Mouse (Mus musculus): ENCODE data around the gene Lamtor1. TPM values are rescaled to one million over a fixed set of nuclear protein-coding genes. Genes with fewer than 3 reads are reported as not detected.

The Lamtor1 gene
- 100 to 1,000 TPM; 104 to 108 TPM for total RNA-seq (2021)
- long read RNA-seq, experiment 1, transcript Lamtor1-201 (5 exons, 1,119 nt), result major isoform, 97 of 170 reads
- long read RNA-seq, experiment 1, partial matches to known transcripts, result 65 of 170 reads
- long read RNA-seq, experiment 1, other reads (novel, unspliced or antisense), result 4 of 170 reads
- long read RNA-seq, experiment 2, transcript Lamtor1-201 (5 exons, 1,119 nt), result major isoform, 66 of 112 reads
- long read RNA-seq, experiment 2, partial matches to known transcripts, result 40 of 112 reads
- long read RNA-seq, experiment 2, other reads (novel, unspliced or antisense), result 2 of 112 reads

DNA sequence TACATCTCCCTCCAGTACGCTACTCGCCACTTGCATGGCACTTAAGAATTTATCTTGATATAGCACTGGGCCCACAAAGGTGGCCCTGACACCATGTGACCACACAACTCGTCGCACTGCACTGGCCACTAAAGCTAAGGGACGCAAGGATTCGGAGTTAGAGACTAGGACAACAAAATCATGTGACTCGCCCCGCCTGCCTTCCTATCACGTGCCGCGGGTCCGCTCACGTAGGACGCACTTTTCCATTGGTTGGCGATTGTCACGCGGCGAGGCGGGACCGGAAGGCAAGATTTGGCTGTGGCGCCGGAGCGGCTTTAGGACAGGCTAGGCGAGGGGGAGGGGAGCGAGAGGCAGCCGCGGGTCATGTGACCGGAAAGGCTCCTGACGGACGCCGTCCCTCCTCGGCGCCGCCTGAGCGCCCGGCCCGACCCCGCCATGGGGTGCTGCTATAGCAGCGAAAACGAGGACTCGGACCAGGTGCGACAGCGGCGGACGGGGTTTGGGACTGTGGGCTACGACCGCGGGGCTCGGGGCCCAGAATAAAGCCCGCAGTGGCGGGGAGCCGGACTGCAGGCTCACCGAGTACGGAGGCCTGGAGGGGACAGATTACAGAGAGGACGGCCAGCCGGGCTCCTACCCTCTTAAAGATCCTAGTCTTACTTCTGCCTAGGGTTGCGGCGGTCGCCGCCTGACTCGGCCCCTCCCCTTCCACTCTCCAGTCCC is at the start of gene Lamtor1:
Lamtor1 (plus strand) TSS at position 344 of the 726 bp plus-strand sequence.
- peak; percentile 100 for DNase-seq (ENCODE audit: low spot score)

- no peak for DNase-seq (ENCODE audit: low spot score)
These were observed 48.6 kb upstream of the Lamtor1 start, which contains the start of gene Folr2 for GRCm38 (mm10) chr7:101857094-101857493. Gene Folr2 (minus strand): TSS chr7:101857194.

- DNase-seq (ENCODE audit: low spot score), result no peak
These were observed 47.3 kb upstream of the Lamtor1 start for GRCm38 (mm10) chr7:101858362-101858761.

DNA sequence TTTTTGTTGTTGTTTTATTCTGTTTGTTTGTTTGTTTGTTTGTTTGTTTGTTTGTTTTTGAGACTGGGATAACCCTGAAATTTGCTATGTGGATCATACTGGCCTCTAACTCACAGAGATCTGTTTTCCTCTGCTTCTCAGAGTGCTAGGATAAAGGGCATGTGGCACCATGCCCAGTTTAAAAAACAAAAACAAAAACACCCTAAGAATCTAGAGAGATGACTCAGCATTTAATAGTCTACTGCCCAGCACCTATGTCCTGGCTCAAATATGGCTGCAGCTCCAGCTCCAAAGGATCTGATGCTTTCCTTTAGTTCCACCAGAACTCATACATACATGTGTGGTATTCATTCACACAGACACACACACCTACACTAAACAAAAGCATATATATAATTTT is 44.7 kb upstream of the Lamtor1 start:
- DNase-seq (ENCODE audit: low spot score), result no peak

- no peak for DNase-seq (ENCODE audit: low spot score)
These were observed 43.4 kb upstream of the Lamtor1 start for GRCm38 (mm10) chr7:101862291-101862690.

GRCm38 (mm10) chr7:101863415-101863814 is 42.3 kb upstream of the Lamtor1 start, which contains the start of gene Anapc15:
Gene Anapc15 (plus strand): TSS chr7:101863715.
- DNase-seq (ENCODE audit: low spot score), result no peak

DNA sequence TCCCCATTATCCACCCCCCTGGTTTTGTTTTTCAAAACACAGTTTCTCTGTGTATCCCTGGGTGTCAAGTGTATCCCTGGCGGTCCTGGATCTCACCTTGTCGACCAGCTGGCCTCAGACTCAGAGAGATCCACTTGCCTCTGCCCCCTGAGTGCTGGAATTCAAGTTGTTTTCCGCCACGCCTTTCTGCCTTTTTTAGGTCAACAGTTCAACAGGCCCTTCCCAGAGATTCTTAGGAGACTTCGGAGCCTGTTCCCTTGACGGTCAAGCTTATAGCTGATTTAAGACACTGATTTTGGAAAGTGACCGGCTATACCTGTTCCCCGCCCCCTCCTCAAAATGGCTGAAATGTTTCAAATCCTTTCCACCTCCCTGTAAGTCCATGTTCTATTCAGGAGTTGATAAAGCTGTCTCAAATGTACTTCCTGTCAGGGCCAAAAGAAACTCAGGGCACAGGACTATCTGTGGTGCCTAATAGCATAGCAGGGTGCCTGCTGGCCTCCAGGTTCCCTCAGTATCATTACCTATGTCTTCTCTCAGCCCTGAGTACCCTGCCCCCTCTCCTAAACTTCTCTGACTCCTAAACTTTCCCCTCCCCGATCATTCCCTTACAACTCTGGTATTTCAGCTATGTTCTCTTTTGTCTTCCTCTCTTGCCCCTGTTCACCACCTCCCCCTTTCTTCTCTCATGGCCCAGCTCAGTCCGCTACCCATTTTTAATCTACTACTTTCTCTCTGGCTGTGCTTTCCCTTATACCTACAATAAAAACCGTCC is 39.0 kb upstream of the Lamtor1 start:
- DNase-seq (ENCODE audit: low spot score), result no peak

GRCm38 (mm10) chr7:101867482-101867881 is 38.2 kb upstream of the Lamtor1 start:
- no peak for DNase-seq (ENCODE audit: low spot score)

GRCm38 (mm10) chr7:101868241-101869162 is 37.2 kb upstream of the Lamtor1 start:
- DNase-seq (ENCODE audit: low spot score), result no peak

GRCm38 (mm10) chr7:101869163-101869500 is 36.6 kb upstream of the Lamtor1 start:
- DNase-seq (ENCODE audit: low spot score), result no peak

DNA sequence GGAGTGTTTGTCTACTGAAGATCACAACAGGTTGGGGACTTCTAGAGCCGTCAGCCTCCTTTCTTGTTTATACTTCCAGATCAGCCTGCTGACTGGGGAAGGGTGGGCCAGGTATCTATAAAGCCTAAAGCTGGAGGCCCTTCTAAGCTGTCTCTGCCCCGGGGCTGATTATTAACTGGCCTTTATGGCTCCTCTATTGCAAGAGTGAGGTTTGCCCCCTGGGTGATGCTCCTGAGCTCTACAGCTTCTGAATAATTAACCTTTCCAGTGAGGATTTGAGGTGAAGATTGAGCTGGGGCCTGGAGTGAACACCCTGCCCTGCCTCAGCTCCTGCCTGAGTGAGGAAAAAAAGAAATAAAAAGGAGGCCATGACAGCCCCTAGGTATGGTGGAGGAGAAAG is 35.1 kb upstream of the Lamtor1 start, which contains the start of gene Folr1:
Folr1 (minus strand) TSS at position 160 of the 400 bp plus-strand sequence.
- DNase-seq (ENCODE audit: low spot score), result no peak

DNA sequence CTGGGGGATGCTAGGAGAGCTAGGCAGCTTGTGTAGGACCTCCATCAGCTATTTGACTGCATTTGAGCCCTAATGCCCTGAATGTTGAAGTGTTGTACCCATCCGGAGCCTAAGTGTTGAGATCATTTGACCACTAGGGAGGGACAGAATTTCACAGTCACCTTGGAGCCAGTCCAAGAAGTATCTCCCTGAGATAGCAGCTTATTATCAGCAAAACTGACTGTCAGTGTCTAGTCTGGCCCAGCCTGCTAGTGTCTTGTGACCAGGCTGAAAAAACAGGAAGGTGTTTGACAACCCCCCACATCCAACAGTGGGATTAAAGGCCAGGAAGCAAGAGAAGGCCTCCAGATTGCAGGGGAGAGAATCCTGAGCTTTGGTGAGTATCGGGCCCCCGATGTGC is 34.4 kb upstream of the Lamtor1 start:
- DNase-seq (ENCODE audit: low spot score), result no peak

DNA sequence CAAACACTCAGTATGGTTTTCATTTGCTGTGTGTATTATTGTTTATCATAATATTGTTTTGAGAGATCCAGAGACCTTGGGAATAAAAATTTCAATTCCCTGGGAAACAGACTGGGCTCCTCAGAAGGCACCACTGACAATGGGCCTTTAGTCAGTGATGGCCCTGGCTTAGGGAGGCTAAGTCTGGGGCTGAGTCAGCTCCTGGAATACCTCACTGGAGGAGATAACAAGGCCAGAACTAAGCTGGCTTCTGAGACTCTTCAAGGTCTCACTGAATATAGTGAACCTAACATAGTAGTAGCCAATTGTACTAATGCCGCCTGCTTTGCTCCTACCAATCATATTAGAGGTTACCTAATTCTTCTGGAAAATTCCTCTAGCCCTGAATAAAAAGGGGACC is 29.7 kb upstream of the Lamtor1 start:
- DNase-seq (ENCODE audit: low spot score), result no peak

DNA sequence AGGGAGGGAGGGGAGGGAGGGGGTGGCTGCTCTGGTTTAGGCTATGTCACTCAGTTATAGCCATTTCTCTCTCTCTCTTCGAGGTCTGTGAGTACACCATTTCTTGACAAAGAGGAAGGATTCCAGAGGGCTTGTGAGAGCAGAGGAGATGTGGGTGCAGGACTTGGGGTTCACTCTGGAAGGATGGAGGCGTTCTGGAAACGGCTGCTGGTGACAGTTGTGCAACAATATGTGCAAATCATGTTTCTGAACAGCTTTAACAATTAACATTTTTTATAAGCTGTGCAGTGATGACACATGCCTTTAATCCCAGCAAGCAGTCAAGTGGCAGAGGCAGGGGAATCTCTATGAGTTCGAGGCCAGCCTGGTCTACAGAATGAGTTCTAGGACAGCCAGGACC is 24.8 kb upstream of the Lamtor1 start:
- DNase-seq (ENCODE audit: low spot score), result no peak

DNA sequence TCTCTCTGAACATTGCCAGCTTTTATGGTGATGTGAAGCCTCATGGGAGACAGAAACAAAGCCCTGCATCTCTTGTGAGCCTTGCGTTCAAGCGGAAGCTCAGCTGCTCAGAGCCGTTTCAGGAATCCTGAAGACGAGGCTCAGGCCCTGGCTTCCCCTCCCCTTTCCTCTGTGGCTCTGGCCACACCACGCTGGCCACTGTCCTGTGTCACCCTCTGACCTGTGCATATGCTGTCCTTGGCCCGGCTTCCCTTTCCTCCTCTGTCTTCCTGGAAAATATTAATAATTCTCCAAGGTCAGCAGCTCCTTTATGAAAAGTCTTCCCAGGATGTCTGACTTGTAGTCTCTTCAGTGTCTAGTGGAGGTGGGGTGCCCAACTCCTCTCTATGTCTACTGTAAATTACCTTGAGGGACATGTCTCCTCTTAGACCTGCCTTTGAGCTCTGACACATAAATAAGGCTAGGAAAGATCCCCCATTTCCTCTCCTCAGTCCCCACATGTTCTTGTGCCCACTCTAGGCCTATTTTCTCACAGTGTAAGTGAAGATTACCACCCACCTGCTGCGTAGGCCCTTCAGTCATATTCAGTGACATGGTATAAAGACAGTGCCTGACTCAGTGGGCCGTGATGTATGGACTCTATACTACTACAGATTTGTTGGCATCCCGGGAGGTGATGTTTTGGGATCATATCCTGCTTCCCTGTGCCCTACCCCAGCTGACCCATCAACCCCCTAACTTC is 23.1 kb upstream of the Lamtor1 start:
- DNase-seq (ENCODE audit: low spot score), result no peak

- DNase-seq (ENCODE audit: low spot score), result no peak
These were observed 21.5 kb upstream of the Lamtor1 start for GRCm38 (mm10) chr7:101884160-101884559.

GRCm38 (mm10) chr7:101886274-101886673 is 19.4 kb upstream of the Lamtor1 start:
- no peak for DNase-seq (ENCODE audit: low spot score)

DNA sequence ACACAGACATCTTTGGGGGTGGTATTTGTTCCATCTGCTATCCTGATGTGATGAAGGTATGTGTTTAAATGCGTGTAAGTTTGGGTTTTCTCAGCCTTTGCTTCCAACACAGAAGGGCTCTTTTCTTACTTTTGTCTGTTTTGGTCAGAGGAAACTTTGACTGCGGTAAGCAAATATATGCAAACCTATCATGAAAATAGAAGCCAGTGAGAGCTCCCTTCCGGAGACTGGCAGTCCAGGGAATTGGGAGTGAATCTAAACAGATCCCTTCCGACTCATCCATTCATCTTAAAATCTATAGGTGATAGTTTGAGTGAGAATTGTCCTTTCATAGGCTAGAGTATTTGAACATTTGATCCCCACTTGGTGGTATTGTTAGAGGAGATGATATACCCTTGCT is 17.2 kb upstream of the Lamtor1 start:
- no peak for DNase-seq (ENCODE audit: low spot score)

DNA sequence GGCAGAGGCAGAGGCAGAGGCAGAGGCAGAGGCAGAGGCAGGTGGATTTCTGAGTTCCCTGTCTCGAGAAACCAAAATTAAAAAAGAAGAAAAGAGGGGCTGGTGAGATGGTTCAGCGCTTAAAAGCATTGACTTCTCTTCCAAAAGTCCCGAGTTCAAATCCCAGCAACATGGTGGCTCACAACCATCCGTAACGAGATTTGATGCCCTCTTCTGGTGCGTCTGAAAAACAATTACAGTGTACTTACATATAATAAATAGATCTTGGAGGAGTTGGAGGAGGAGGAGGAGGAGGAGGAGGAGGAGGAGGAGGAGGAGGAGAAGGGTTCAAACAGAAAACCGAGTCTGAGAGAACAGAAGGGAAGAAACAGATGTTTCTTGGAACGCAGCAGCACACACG is 10.0 kb upstream of the Lamtor1 start:
- no peak for DNase-seq (ENCODE audit: low spot score)

Data from gastrocnemius, adult 18-20 months (tissue).